Mouse (Mus musculus) layer of hippocampus, adult 8-10 months (tissue): Measurements from ENCODE around the gene Cdkn1a. TPM values are rescaled to one million over a fixed set of nuclear protein-coding genes. Genes with fewer than 3 reads are reported as not detected.
"Not testable (repeated sequence)": the region's sequence is repeated elsewhere in the genome, so short reads cannot be mapped to it uniquely, and the experiment has no call there.

Experiments
- DNase-seq, 2 experiments: peaks; one replicate each; pipeline ENCODE4 v3.0.0; 2022; ENCODE audit warnings: low spot score in 2 of 2
- total RNA-seq, 4 experiments: library from RNA; stranded (reverse); gene quantifications; 2 replicates each; pipeline ENCODE4 v1.2.4; 2022

Cdkn1a gene
- total RNA-seq, 4 experiments from 2014 or later, result 7.0 to 12.5 (median 8.8) TPM

DNA sequence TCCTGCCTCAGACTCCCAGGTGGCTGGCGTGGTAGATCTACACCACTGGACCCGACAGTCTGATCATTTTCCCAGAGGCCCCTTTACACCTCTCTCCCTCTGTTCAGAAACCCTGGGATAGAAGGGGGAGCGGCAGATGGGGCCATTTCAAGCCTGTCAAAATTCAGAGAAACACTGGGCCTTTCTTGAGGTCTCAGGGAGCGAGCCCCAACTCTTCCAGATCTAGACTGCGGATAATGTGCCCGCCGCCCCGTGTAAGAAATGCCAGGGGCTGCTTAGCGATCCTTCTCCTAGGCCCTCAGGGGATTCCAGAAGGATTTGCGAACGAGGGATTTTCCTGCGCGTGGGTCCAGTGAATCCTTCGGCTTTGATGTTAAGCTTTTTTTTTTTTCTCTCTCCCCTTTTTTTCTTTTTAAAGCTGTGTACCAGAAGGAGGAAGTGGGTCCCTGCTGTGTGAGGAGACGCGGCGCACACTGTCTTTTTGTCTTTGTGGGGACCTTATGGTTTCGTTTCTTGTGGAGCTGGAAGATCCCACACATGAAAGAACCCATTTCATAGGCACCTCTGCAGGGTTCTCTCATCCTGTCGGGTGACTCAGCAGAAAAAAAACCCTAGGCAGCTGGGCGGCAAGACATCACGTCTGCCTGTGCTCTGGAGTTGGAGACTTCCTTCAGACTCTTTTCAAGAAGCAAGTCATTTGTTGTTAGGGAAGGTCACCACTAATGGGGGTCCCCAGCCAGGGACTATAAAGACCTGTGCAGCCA lies 9.0 kb upstream of the Cdkn1a start:
- DNase-seq, result peak in 1 of 2 experiments; percentile 31

DNA sequence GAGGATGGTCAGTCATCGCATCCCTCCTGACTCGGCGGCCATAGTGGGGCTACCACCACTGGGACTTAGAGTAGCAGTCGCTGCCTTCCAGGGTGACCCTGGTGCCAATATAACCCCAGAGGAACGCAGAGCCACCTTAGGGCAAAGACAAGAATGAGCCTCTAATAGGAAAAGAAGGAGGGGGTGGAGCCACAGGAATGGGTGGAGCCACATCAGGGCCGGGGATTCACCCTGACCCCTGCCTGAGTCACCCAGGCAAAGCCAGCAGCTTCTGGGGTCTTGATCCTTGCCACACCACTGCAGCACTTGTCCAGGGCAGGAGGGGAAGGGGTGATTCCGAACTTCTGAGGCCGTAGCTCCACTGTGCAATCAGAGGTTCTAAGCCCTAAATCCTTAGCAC lies 7.2 kb upstream of the Cdkn1a start:
- DNase-seq, result no peak

DNA sequence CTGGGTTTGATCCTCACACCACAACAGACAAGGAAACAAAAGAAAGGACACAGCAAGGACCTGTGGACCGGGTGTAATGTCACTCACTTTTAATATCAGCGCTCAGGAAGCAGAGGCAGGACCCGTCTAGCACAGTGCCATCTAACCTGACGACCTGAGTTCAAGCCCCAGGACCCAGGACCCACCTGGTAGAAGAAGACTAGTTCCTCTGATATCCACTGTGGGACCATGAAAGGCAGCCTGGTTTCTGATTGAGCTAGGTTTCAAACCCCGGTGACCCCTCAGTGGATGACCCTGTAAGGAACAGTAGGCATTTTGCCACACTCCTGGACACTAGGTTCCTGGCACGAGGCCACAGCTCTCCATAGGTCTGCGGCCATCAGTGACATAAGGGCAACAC lies 6.1 kb upstream of the Cdkn1a start:
- DNase-seq, result no peak

DNA sequence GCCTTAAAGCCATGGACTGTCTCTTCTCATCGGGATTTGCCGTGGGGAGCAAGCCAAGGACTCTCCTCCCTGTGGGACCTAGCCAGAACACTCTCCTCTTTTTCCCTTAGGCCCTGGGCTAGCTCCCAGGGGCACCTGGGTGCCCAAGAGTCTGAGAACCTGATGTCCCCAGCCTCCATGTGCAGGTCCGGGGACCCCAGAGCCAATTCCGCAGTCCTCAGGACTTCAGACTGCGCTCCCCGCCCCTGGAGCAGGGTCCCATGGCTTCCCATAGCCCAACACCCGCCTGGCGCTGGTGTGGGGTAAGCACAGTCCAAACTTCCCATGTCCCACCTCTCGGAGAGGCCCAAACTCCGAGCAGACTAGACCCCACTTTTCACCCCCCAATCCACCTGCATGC lies 5.5 kb upstream of the Cdkn1a start:
- peak in 1 of 2 experiments; percentile 1 for DNase-seq

DNA sequence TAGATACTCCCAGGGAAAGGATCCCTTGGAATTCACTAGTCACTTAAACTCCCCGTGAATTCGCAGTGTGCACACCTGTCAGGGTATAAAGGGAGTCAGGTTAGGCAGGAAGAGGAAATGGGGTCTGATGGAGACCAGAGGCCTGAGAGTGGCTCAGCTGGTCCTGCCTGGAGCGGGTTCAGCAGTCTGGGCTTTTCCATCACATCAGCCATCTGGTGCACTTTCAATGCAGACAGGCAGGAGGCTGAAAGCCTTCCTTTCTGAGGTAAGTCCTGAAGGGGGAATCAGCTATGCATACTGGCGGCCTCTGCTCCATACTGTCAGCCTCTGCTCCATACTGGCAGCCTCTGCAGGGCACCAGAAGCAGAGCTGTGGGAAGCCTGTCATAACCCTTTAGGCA lies 3.9 kb upstream of the Cdkn1a start:
- peak in 1 of 2 experiments; percentile 1 for DNase-seq

DNA sequence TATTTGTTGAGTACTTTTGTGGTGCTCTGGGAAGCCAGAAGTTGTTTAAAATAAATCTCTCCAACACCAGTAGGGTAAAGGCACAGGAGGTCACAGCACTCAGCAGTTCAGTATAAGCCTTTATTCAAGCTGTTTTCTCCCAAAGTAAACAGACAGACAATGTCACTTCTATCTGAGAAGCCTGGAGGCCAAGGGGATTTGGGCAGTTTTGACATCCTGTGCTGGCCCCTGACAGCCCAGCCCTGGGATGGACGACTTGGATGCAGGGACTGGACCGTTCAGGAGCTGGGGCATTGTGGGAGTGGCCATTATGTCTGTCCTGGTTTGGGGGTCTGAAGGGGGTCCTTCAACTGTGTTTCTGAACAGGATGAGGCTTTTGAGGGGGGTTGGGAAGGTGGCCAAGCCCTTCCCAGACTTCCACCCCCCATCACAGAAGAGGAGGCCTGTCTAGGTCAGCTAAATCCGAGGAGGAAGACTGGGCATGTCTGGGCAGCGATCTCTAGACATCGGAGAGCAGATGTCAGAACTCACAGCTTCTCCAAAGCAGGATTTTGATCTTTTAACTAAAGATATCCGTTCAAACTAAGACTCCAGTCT lies 670 bp downstream of the Cdkn1a start:
- DNase-seq, result no peak

DNA sequence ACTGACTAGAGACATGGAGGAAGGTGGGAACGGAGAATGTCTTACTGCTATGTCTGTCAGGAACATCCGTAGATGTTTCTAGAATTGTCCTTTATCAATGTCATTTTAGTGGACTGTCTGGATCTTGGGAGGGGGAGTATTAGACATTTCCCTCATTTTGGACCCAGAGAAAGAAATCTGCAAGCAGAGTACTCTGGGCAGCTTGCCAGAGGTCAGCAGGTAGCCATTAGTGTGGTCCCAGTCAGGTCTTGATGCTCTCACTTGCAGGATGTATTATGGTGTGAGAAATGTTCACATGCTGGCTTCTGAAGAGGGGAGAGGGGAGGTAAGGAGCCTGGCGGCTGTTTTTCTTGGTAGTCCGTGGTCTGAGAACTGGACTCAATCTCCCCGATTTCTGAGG lies 1.7 kb downstream of the Cdkn1a start:
- no peak for DNase-seq

DNA sequence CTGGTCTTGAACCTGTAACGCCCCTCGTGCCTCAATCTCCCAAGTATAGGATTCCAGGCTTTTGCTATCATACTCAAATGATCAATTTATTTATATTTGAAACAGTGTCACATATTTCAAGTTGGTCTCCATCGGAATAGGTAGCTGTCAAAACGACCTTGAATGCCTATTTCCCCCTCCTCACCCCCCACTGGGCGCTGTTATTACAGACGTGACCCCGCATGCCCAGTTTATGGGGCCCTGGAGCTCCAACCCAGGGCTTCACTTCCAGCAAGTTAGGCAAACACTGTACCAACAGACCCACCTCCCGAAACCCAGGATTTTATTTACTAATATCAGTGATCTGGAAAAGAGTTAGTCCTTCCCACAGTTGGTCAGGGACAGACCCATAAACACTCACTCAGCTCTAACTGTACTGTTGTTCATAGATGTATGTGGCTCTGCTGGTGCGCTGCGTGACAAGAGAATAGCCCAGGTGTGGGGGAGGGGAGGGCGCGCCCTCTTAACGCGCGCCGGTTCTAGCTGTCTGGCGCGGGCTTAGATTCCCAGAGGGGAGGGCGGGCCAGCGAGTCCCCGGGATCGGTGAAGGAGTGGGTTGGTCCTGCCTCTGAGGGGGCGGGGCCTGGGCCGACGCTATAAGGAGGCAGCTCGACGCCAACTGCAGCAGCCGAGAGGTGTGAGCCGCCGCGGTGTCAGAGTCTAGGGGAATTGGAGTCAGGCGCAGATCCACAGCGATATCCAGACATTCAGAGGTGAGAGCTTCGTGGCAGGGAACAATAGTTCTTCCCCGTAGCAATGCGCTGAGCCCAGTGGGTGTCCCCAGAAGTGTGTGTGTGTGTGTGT lies 2.6 kb downstream of the Cdkn1a start:
- DNase-seq, result peak; percentile 46 to 63

DNA sequence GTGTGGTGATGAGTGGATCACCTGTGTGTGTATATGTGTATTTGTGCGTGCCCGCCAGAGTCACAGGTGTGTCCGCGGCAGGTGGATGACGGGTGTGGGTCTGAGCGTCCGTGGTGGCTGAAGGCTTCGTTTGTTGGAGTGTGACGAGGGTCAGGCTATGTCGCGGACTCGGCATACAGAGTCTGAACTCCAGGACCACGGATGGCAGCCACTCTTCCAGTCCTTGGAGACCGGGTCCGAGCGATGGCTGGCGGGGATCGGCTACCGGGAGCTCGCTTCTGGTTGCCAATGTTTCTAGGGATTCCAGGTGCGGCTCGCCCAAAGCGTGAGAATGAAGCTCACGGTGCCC lies 3.2 kb downstream of the Cdkn1a start:
- no peak for DNase-seq

DNA sequence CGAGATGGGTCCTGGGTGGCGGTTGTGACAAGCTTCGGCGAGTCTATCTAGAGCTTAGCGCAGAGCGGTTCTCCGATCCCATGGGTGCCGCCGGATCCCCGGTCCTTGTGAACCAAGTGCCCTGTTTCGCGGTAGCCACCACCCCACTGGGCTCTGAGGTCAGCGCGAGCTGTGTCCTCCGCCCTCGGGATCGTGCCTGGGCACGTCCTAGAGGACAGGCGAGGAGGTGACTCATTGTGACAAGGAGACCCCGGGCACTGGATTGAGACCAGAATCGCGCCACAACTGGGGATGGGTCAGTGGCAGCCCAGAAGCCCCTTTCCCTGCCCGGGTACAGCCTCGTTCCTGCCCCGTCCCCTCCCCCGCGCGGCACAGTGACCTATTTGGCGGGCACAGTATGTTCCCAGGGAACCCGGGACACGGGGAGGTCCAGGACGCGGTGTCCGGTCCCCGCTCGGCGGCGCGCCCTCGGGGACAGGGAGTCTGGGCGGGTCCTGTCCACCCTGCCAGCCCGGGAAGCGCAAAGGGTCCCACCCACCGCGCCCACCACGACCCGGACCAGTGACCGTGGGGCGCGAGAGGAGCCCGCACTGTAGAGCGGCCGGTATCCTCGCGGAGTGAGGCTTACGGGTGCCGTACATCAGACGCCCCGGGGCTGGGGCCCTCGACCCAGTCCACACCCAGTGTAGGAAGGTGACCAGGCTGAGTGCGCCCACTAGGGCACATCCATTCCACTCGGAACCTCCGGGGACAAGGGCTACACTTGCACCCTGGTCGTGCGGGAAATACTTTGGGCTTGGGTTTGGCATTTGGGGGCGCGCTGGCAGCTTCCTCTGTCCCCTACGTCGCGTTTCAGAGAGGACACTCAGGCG lies 3.8 kb downstream of the Cdkn1a start:
- DNase-seq, result peak in 1 of 2 experiments; percentile 33

DNA sequence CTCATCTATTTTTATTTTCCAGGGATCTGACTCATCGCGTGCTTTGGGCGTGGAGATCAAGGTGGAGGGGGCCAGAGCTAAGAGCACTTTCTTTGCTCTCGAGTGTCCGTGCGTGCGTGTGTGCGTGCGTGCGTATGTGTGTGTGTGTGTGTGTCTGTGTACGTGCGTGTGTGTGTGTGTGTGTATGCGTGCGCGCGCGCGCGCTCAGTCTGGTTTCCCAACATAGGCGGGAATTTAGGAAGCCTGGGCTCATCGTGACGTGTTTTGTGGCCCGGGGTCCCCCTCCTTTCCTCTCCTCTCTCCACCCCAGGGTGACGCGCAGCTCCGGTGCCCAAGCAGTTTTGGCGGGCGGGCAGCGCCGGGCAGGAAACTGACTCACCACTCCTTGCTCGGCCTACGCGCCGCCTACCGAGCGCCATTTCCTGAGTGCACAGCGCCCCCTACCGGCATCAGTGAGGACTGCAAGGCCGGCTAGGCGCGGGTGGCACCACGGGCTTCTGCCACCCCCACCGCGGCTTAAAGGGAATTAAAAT lies 4.5 kb downstream of the Cdkn1a start:
- peak; percentile 94 to 96 for DNase-seq

DNA sequence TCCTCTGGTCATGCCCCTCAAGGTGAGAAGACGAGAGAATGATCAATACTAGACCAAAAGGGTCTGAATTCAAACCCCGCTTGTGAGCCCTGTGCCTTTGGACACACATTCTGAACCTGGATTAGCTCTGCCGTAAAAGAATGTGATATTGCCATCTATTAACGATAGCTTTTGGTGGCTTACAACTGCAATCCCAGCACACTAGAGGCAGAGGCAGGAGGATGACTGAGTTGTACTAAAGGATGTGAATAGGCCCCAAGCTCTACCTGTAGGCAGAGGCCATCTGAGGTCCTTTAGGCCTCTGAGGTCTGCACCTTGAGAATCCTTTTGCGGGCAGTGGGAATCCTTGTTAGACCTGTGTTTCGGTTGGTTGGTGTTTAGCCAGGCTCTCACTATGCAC lies 5.5 kb downstream of the Cdkn1a start:
- no peak for DNase-seq

DNA sequence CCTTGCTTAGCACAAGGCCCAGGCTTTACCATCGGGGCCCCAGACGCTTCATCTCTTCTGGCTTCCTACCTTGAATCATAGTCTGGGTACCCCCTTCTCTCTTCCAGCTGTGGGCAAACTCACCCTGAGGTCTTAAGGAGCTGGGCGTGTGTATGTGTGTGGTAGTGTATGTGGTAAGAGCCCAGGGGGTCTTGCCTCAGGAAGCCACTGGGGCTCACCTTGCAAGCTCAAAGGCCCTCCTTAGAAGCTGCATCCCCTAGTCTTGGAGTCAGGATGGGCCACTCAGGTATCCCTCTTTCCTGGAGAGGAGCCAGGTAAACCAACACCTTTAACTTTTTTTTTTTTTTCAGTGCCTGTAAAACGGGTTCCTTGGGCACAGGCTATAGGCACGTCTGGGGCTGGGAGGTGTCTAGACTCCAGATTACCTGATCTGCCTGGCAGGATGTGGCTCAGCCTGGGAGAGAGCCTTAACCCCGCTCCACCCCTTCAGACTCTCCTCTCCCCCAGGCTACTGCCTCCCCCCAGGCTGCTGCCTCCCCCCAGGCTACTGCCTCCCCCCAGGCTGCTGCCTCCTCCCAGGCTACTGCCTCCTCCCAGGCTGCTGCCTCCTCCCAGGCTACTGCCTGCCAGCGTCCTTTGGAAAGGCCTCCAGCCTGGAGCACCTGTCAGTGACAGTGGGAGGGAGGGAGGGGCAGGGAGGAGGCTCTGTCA lies 6.2 kb downstream of the Cdkn1a start:
- DNase-seq, result no peak

DNA sequence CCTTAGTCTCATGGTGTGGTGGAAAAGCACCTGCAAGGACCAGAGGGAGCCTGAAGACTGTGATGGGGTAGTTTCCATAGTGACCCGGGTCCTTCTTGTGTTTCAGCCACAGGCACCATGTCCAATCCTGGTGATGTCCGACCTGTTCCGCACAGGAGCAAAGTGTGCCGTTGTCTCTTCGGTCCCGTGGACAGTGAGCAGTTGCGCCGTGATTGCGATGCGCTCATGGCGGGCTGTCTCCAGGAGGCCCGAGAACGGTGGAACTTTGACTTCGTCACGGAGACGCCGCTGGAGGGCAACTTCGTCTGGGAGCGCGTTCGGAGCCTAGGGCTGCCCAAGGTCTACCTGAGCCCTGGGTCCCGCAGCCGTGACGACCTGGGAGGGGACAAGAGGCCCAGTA lies 7.5 kb downstream of the Cdkn1a start:
- DNase-seq, result no peak

DNA sequence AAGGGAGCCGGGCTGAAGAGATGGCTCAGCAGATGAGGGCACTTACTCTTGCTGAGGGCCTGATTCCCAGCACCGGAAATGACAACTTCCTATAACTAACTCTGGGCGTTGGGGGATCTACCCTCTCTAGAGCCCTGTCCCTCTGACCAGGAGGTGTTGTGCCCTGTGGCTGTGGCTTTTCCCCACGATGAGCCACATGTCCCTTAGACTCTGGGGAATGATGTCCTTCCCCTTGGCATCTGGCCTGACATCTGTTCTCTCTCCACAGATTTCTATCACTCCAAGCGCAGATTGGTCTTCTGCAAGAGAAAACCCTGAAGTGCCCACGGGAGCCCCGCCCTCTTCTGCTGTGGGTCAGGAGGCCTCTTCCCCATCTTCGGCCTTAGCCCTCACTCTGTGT lies 8.3 kb downstream of the Cdkn1a start:
- DNase-seq, result no peak

DNA sequence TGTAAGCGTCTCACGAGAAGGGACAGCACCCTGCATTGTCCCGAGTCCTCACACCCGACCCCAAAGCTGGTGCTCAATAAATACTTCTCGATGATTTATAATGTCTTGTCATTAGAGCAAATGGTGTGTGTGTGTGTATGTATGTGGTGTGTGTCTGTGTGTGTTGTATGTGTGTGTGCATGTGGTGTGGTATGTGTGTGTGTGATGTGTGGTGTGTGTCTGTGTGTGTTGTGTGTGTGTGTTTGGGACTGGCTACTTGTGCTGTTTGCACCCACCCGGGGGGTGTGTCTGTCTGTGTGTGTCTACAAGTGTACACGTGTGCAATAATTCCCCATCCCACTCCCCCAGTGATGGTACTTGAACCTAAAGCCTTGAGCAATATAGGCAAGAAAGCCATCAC lies 9.9 kb downstream of the Cdkn1a start:
- no peak for DNase-seq

DNA sequence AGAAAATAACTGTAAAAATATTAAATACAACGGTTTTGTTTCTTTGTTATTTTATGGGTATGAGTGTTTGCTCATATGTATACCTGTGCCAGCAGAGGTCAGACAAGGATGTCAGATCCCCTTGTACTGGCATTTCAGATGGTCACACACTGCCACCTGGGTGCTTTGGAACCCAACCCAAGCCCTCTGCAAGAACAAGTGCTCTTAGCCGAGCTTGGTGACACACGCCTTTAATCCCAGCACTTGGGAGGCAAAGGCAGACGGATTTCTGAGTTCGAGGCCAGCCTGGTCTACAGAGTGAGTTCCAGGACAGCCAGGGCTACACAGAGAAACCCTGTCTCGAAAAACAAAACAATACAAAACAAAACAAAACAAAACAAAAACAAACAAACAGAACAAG lies 19.6 kb downstream of the Cdkn1a start:
- not testable (repeated sequence) for DNase-seq

DNA sequence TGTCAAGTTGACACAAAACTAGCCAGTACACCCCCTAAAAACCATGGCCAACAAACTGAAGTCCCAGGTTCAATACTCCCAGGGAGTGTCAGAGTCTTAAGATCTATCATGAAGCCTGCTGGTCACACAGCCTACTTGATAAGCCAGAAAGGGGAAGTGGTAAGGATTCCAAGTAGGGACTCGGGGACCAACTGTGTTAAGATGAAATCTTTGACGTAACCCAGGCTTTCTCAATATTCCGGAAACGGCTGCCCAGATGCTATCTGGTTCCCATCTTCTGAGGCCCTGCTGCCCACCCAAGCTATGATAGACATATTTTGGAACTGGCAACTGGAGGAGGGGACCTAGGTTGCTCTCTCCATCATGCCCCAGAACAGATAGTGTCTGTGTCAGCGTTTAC lies 20.6 kb downstream of the Cdkn1a start:
- no peak for DNase-seq

DNA sequence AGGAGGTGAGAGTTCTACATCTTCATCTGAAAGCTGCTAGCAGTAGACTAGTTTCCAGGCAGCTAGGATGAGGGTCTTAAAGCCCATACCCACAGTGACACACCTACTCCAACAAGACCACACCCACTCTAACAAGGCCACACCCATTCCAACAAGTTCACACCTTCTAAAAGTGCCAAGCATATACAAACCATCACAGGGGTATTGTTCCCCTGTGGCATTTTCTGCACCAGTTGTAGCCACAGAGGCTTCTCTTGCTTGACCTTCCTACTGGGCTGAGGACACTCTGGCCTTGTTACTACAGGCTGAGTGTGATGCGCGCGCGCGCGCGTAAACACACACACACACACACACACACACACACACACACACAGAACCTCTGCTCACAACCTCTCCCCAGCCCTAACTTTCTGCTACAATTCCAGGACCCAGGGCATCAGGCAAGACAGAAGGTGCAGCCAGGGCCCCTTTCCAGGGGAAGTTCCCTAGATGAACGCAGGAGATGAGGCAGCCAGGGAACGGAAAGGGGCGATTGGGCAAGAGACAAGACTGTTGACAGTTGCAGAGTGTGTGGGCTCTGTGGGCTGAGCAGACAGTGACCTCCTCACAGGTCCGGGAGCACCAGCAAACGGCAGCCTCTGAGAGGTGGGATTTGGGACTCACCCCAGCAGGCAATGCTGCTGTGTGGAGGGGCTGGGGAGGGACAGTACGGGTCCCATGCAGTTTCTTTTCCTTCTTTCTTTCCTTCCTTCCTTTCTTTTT lies 23.0 kb downstream of the Cdkn1a start, which contains the start of gene Rab44:
Gene Rab44 (plus strand): TSS at position 555 of the 762 bp plus-strand sequence.
- DNase-seq, result no peak

DNA sequence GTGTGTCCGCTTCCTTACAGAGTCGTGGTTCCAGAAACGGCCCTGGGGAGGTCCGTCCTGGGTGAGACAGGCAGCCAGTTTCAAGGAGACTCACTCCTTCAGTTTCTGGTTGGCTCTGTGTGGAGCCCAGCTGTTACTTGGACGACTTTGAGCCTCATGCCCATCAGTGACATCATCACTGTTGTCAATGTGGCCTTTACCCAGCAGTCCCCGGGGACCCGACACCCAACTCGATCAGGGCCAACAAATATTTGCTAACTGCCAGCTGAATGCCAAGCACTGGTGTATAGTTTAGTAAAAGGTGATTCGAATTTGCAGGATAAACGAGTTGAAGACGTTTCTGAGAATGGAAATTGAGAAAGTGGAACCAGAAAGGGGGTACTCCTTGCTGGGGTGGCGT lies 25.2 kb downstream of the Cdkn1a start:
- no peak for DNase-seq
